Mouse (Mus musculus): ENCODE measurements around the gene Pla2g2e. TPM values are rescaled to one million over a fixed set of nuclear protein-coding genes. Genes with fewer than 3 reads are reported as not detected.

Gene Pla2g2e
- polyA plus RNA-seq, 1 experiment from 2014 or later, result not detected

DNA sequence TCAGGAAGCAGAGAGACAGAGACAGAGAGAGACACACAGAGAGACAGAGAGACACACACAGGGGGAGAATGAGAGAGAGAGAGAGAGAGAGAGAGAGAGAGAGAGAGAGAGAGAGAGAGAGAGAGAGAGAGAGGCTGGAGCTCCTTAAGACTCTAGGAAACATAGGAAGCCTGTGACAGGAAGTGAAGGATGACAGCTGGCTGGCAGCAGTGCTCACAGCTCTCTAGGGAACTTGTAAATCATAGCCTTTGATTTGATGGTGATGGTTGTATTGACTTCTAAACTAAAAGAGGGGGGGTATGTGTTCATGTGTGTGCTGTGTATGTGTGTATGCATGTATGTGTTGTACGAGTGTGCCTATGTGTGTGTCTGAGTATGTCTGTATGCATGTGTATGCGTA, 1.8 kb upstream of the Pla2g2e start:
- WGBS, result 91% methylated on average over 2 of the region's 2 CpGs
- no peak overlapping the region for H3K27ac ChIP-seq (ENCODE audit: low read length)
- no peak overlapping the region for H3K4me2 ChIP-seq (ENCODE audit: low read depth, low read length)
- no peaks in the 10 kb centered on the region for H3K27me3 ChIP-seq (replicated peaks; ENCODE audit: control insufficient read depth, insufficient read depth, low read length)
- no peaks in the 10 kb centered on the region for H3K36me3 ChIP-seq (ENCODE audit: control insufficient read depth, insufficient read depth, low read length)
- H3K4me1 ChIP-seq (ENCODE audit: control insufficient read depth, insufficient read depth, low read length), result peaks cover 2% of the 10 kb centered on the region; the same call in 1 of the 2 replicates
- H3K4me3 ChIP-seq (ENCODE audit: low read length), result no peak overlapping the region
- H3K9me3 ChIP-seq (ENCODE audit: control insufficient read depth, low read length), result no peaks in the 10 kb centered on the region
- H3K9ac ChIP-seq (ENCODE audit: low read depth, low read length), result no peak overlapping the region
- no peak for ATAC-seq

DNA sequence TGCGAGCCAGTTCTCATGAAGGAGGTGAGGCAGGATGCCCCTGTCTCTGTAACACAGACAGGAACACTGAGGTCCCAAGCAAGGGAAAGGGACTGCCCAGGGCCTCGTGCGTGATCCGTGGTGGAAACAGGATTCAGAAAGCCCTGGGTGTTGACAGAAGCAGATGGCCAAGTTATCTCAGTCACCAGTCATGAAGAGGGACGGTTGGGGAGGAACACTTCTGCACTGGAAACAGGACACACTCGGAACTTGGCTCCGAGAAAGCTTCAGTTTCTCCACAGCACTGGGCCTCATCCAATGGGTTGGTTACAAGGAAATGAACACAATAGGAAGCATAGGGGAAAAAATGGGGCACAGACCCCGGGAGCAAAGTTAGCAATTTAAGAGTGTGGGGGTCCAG, 1.0 kb downstream of the Pla2g2e start:
- ATAC-seq, result no peak
- H3K4me3 ChIP-seq (ENCODE audit: low read length), result no peak overlapping the region
- no peak overlapping the region for H3K4me2 ChIP-seq (ENCODE audit: low read depth, low read length)
- no peak overlapping the region for H3K9ac ChIP-seq (ENCODE audit: low read depth, low read length)
- H3K27me3 ChIP-seq (replicated peaks; ENCODE audit: control insufficient read depth, insufficient read depth, low read length), result no peaks in the 10 kb centered on the region
- WGBS, result 58% methylated on average over 8 of the region's 8 CpGs
- no peaks in the 10 kb centered on the region for H3K9me3 ChIP-seq (ENCODE audit: control insufficient read depth, low read length)
- no peaks in the 10 kb centered on the region for H3K36me3 ChIP-seq (ENCODE audit: control insufficient read depth, insufficient read depth, low read length)
- no peak overlapping the region for H3K27ac ChIP-seq (ENCODE audit: low read length)
- H3K4me1 ChIP-seq (ENCODE audit: control insufficient read depth, insufficient read depth, low read length), result peaks cover 2% of the 10 kb centered on the region; the same call in 1 of the 2 replicates

DNA sequence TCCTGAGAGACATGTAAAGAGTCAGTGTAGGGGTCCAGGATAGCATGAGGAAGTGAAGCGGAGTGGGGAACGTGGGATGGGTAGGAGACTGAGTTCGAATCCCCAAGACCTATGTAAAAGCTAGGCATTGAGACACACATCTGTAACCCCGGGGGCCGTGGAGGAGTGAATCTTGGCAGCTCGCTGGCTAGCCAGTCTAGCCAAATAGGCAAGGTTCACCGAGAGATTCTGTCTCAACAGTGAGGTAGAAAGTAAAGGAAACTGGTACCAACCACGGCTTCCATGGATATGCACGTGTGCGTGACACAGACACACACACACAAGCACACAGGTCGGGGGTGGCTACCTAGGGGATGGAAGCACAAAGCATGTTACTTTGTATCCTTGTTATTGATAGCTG, 2.1 kb downstream of the Pla2g2e start:
- no peaks in the 10 kb centered on the region for H3K27me3 ChIP-seq (replicated peaks; ENCODE audit: control insufficient read depth, insufficient read depth, low read length)
- no peak overlapping the region for H3K9ac ChIP-seq (ENCODE audit: low read depth, low read length)
- no peaks in the 10 kb centered on the region for H3K36me3 ChIP-seq (ENCODE audit: control insufficient read depth, insufficient read depth, low read length)
- no peak for ATAC-seq
- no peak overlapping the region for H3K4me2 ChIP-seq (ENCODE audit: low read depth, low read length)
- H3K4me3 ChIP-seq (ENCODE audit: low read length), result no peak overlapping the region
- 87% methylated on average over 11 of the region's 11 CpGs for WGBS
- H3K4me1 ChIP-seq (ENCODE audit: control insufficient read depth, insufficient read depth, low read length), result peaks cover 2% of the 10 kb centered on the region; the same call in 1 of the 2 replicates
- H3K9me3 ChIP-seq (ENCODE audit: control insufficient read depth, low read length), result no peaks in the 10 kb centered on the region
- H3K27ac ChIP-seq (ENCODE audit: low read length), result no peak overlapping the region

DNA sequence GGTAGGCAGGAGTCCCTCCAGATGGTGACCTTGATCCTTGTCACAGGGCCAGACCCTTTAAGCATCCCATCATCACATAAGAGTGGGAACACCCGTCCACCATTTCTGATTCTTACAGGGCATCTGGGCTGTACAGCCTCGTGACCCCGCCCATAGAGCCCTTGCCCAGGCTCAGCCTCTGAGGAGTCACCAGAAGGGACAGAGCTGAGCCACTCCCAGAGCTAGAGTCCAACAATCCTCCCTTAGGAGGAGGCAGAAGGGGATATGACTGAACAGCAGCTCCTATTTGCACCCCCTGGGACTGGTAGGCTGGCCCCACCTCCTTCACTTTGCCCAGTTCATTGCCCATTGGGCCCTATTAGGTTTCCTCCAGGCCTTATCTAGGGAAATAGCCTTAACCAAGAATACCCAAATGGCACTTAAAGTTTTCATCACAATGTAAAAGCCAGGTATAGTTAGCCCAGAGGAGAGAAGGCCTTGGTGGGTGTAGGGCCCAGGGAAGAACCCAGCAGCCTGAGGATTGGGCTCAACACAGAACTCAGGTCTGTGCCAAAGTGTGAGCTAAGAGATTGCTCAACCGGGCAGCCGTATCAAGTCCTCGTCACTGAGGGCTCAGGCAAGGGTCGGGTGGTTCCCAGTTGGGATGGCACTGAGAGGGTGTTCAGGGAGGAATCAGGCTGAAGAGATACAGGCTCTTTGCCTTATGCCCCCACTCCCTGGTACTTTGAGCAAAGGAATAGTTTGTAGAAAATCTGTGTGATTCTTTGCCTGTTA, 3.3 kb downstream of the Pla2g2e start:
- H3K4me1 ChIP-seq (ENCODE audit: control insufficient read depth, insufficient read depth, low read length), result peaks cover 2% of the 10 kb centered on the region; the same call in 1 of the 2 replicates
- no peaks in the 10 kb centered on the region for H3K36me3 ChIP-seq (ENCODE audit: control insufficient read depth, insufficient read depth, low read length)
- no peaks in the 10 kb centered on the region for H3K9me3 ChIP-seq (ENCODE audit: control insufficient read depth, low read length)
- no peak overlapping the region for H3K4me2 ChIP-seq (ENCODE audit: low read depth, low read length)
- ATAC-seq, result peak; percentile 59
- no peaks in the 10 kb centered on the region for H3K27me3 ChIP-seq (replicated peaks; ENCODE audit: control insufficient read depth, insufficient read depth, low read length)
- H3K4me3 ChIP-seq (ENCODE audit: low read length), result no peak overlapping the region
- no peak overlapping the region for H3K27ac ChIP-seq (ENCODE audit: low read length)
- 79% methylated on average over 7 of the region's 7 CpGs for WGBS
- no peak overlapping the region for H3K9ac ChIP-seq (ENCODE audit: low read depth, low read length)

DNA sequence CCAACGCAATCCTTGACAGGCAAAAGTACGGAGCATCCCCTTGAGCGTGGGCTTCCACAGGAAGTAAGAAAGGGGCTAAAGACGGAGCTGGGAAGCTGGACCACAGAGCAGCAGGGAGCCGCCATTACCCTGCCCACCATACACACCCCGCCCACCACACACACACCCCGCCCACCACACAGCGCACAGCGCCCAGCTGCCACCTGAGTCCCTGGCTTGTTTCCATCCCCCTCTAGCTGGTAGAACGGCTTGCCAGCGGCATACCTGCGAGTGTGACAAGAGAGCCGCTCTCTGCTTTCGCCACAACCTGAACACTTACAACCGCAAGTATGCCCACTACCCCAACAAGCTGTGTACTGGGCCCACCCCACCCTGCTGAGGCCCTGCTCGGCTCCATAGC, 4.4 kb downstream of the Pla2g2e start:
- 16% methylated on average over 16 of the region's 16 CpGs for WGBS
- Histone ChIP-seq H3K27ac (ENCODE audit: low read length) (no peak overlapping the region), H3K4me2 (ENCODE audit: low read depth, low read length) (peak overlapping the region; percentile 10; the same call in 1 of the 2 replicates), H3K4me1 (ENCODE audit: control insufficient read depth, insufficient read depth, low read length) (peaks cover 2% of the 10 kb centered on the region; the same call in 1 of the 2 replicates), H3K9me3 (ENCODE audit: control insufficient read depth, low read length) (no peaks in the 10 kb centered on the region), H3K27me3 (replicated peaks; ENCODE audit: control insufficient read depth, insufficient read depth, low read length) (no peaks in the 10 kb centered on the region), H3K4me3 (ENCODE audit: low read length) (no peak overlapping the region), H3K36me3 (ENCODE audit: control insufficient read depth, insufficient read depth, low read length) (no peaks in the 10 kb centered on the region), H3K9ac (ENCODE audit: low read depth, low read length) (no peak overlapping the region)
- ATAC-seq, result no peak

DNA sequence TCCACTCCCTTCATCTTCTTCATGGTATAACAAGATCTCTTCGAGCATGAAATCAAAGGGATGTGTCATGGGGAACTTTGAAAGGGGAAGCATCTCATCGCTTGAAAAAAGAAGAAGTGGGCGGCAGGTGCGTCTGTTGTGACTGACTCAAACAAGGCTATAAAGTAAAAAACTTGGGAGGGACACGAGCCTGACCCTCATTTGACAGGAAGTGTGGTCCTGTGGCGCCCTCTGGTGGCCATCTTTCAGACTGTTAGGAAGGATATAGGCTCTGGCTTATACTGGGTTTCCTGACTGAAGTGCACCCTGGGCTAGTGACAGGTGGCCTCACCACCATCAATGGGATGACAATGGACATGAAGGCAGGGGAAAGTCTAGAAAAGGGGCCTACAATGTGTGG, 6.5 kb downstream of the Pla2g2e start:
- ATAC-seq, result no peak

DNA sequence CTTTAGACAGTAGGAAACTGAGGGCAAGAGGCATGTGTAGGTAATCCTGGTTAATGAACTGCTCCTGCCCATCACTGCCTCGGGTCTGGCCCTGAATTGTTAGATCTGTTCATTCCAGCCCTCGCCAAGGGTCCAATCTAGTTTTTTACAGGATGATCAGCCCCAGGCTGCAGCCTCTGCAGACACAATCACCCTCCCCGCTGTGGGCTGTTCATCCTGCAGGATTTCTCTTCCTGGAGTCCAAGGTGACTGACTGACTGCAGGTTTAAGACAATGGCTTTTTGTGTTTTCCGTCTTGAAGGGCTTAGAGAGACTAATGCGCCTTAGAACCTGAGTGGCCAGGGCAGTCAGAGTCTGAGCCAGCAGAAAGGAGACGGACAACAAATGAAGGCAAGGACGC, 11.4 kb downstream of the Pla2g2e start:
- H3K4me1 ChIP-seq (ENCODE audit: control insufficient read depth, insufficient read depth, low read length), result peaks cover 2% of the 10 kb centered on the region; the same call in 1 of the 2 replicates
- no peak overlapping the region for H3K4me3 ChIP-seq (ENCODE audit: low read length)
- H3K9ac ChIP-seq (ENCODE audit: low read depth, low read length), result no peak overlapping the region
- no peaks in the 10 kb centered on the region for H3K9me3 ChIP-seq (ENCODE audit: control insufficient read depth, low read length)
- H3K4me2 ChIP-seq (ENCODE audit: low read depth, low read length), result no peak overlapping the region
- WGBS, result 59% methylated on average over 7 of the region's 7 CpGs
- ATAC-seq, result no peak
- no peak overlapping the region for H3K27ac ChIP-seq (ENCODE audit: low read length)
- H3K27me3 ChIP-seq (replicated peaks; ENCODE audit: control insufficient read depth, insufficient read depth, low read length), result no peaks in the 10 kb centered on the region
- no peaks in the 10 kb centered on the region; the same call in 1 of the 2 replicates for H3K36me3 ChIP-seq (ENCODE audit: control insufficient read depth, insufficient read depth, low read length)

More for the DNA sequence above, 6.5 kb downstream of the Pla2g2e start:
- H3K4me2 ChIP-seq (ENCODE audit: low read depth, low read length), result no peak overlapping the region
- H3K9ac ChIP-seq (ENCODE audit: low read depth, low read length), result no peak overlapping the region
- no peak overlapping the region for H3K27ac ChIP-seq (ENCODE audit: low read length)
- H3K36me3 ChIP-seq (ENCODE audit: control insufficient read depth, insufficient read depth, low read length), result no peaks in the 10 kb centered on the region
- 16% methylated on average over 6 of the region's 6 CpGs for WGBS
- no peaks in the 10 kb centered on the region for H3K27me3 ChIP-seq (replicated peaks; ENCODE audit: control insufficient read depth, insufficient read depth, low read length)
- H3K4me1 ChIP-seq (ENCODE audit: control insufficient read depth, insufficient read depth, low read length), result no peaks in the 10 kb centered on the region
- no peak overlapping the region for H3K4me3 ChIP-seq (ENCODE audit: low read length)
- no peaks in the 10 kb centered on the region for H3K9me3 ChIP-seq (ENCODE audit: control insufficient read depth, low read length)

DNA sequence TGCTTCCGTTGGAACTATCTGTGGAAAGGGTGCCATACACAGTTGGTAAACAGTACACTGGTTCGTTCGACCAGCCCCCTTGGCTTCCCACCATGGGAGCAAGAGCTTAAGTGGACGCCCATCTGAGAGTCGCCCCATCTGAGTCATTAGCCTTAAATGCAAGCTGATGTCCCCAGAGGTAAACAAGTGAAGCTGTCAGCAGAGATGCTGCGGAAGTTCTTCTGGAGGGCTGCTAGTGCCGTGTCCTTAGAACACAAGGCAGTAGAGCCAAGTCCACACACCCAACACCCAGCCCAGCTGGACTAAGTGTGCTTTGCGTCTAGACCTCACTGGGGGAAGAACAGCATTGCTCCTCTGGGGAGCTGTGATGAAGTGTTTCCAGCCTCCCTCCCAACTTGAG, 11.9 kb downstream of the Pla2g2e start:
- H3K4me1 ChIP-seq (ENCODE audit: control insufficient read depth, insufficient read depth, low read length), result peaks cover 2% of the 10 kb centered on the region; the same call in 1 of the 2 replicates
- no peak overlapping the region for H3K4me2 ChIP-seq (ENCODE audit: low read depth, low read length)
- no peaks in the 10 kb centered on the region for H3K9me3 ChIP-seq (ENCODE audit: control insufficient read depth, low read length)
- no peak overlapping the region for H3K9ac ChIP-seq (ENCODE audit: low read depth, low read length)
- no peak overlapping the region for H3K27ac ChIP-seq (ENCODE audit: low read length)
- no peak for ATAC-seq
- no peaks in the 10 kb centered on the region for H3K27me3 ChIP-seq (replicated peaks; ENCODE audit: control insufficient read depth, insufficient read depth, low read length)
- H3K36me3 ChIP-seq (ENCODE audit: control insufficient read depth, insufficient read depth, low read length), result no peaks in the 10 kb centered on the region; the same call in 1 of the 2 replicates
- 59% methylated on average over 8 of the region's 8 CpGs for WGBS
- H3K4me3 ChIP-seq (ENCODE audit: low read length), result no peak overlapping the region

DNA sequence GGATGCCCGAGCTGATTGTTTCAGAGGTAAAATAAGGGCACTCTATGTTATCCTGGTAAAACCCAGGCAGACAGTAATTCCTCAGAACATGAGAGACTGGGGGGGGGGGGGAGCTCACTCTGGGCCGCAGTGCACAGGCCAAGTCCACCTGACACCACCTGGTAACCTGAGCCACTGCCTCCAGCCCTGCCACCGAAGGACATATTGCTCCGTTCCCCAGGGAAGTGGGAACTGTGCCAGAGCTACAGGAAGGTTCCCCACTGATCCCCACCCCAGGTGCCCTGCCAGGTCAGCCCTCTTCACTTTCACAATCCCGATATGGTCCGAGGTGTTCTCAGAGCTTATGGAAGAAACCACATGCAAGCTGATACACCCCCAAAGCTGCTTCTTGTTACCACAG, 14.9 kb downstream of the Pla2g2e start:
- peak; percentile 68; the same call in 1 of the 2 replicates for ATAC-seq
- H3K4me2 ChIP-seq (ENCODE audit: low read depth, low read length), result no peak overlapping the region
- H3K4me3 ChIP-seq (ENCODE audit: low read length), result no peak overlapping the region
- H3K27me3 ChIP-seq (replicated peaks; ENCODE audit: control insufficient read depth, insufficient read depth, low read length), result no peaks in the 10 kb centered on the region
- peaks cover 20% of the 10 kb centered on the region for H3K36me3 ChIP-seq (ENCODE audit: control insufficient read depth, insufficient read depth, low read length)
- H3K9ac ChIP-seq (ENCODE audit: low read depth, low read length), result no peak overlapping the region
- no peak overlapping the region for H3K27ac ChIP-seq (ENCODE audit: low read length)
- no peaks in the 10 kb centered on the region for H3K9me3 ChIP-seq (ENCODE audit: control insufficient read depth, low read length)
- H3K4me1 ChIP-seq (ENCODE audit: control insufficient read depth, insufficient read depth, low read length), result peaks cover 2% of the 10 kb centered on the region; the same call in 1 of the 2 replicates
- WGBS, result 84% methylated on average over 6 of the region's 6 CpGs
